Mouse (Mus musculus): ENCODE measurements around the gene Gm20890. TPM values are rescaled to one million over a fixed set of nuclear protein-coding genes. Genes with fewer than 3 reads are reported as not detected.

The Gm20890 gene
- polyA plus RNA-seq (2014; fragmentation: Illumina TruSeq; extraction: RNeasy Lipid Tissue Mini Kit (QIAGEN cat#74804); ENCODE audit: low read depth, low replicate concordance) = not detected

GRCm38 (mm10) chrY:26776699-26777098 is at the start of gene Gm20890:
Gene Gm20890, minus strand, starts transcription at chrY:26776799.

